Mouse (Mus musculus) lung, postnatal 10 days (tissue): ENCODE data around the gene Elmo1.

Experiments
- DNase-seq: peaks from one replicate; pipeline ENCODE4 v3.0.0; 2021

The Elmo1 gene

GRCm38 (mm10) chr13:20406470-20407213, 316.2 kb downstream of the Elmo1 start:
- no peak for DNase-seq

GRCm38 (mm10) chr13:20410306-20411101, 320.1 kb downstream of the Elmo1 start:
- DNase-seq: no peak

GRCm38 (mm10) chr13:20416691-20417660, 326.6 kb downstream of the Elmo1 start:
- no peak for DNase-seq

GRCm38 (mm10) chr13:20430998-20431397, 340.6 kb downstream of the Elmo1 start:
- DNase-seq: no peak

- DNase-seq: peak; percentile 2
These were observed 342.9 kb downstream of the Elmo1 start for GRCm38 (mm10) chr13:20433221-20433858.

- DNase-seq: no peak
These were observed 343.7 kb downstream of the Elmo1 start for GRCm38 (mm10) chr13:20434071-20434470.

GRCm38 (mm10) chr13:20439488-20439887, 349.1 kb downstream of the Elmo1 start:
- no peak for DNase-seq

- DNase-seq: no peak
These were observed 360.5 kb downstream of the Elmo1 start for GRCm38 (mm10) chr13:20450831-20451353.

GRCm38 (mm10) chr13:20454357-20454756, 364.0 kb downstream of the Elmo1 start:
- DNase-seq: no peak

- no peak for DNase-seq
These were observed 369.7 kb downstream of the Elmo1 start for GRCm38 (mm10) chr13:20460096-20460495.

- DNase-seq: no peak
These were observed 371.2 kb downstream of the Elmo1 start for GRCm38 (mm10) chr13:20461616-20462015.

- DNase-seq: no peak
These were observed 373.8 kb downstream of the Elmo1 start for GRCm38 (mm10) chr13:20464161-20464560.

GRCm38 (mm10) chr13:20467381-20467780, 377.0 kb downstream of the Elmo1 start:
- DNase-seq: no peak

GRCm38 (mm10) chr13:20471732-20472131, 381.3 kb downstream of the Elmo1 start:
- DNase-seq: peak; percentile 66

GRCm38 (mm10) chr13:20472301-20472831, 382.0 kb downstream of the Elmo1 start:
- no peak for DNase-seq

- DNase-seq: no peak
These were observed 382.6 kb downstream of the Elmo1 start for GRCm38 (mm10) chr13:20472891-20473539.

- no peak for DNase-seq
These were observed 383.3 kb downstream of the Elmo1 start for GRCm38 (mm10) chr13:20473641-20474078.

- no peak for DNase-seq
These were observed 384.2 kb downstream of the Elmo1 start for GRCm38 (mm10) chr13:20474600-20474999.

- no peak for DNase-seq
These were observed 391.4 kb downstream of the Elmo1 start for GRCm38 (mm10) chr13:20481805-20482204.

GRCm38 (mm10) chr13:20489110-20489509, 398.7 kb downstream of the Elmo1 start:
- DNase-seq: no peak
